Mouse (Mus musculus) embryonic facial prominence, embryonic 12.5 days (tissue): Measurements from ENCODE around the gene Slc27a2. TPM values are rescaled to one million over a fixed set of nuclear protein-coding genes. Genes with fewer than 3 reads are reported as not detected.

ENCODE experiments used
- ATAC-seq: fragments of 200-750 bp; cut with Nextera tagmentation; 2 replicates; pipeline ENCODE4 v1.8.0; 2017; ENCODE audit not compliant: insufficient number of reproducible peaks, insufficient read depth, low FRiP score, low TSS enrichment
- H3K27ac ChIP-seq: fragments of 300-500 bp; sonication (generic); 2 replicates; pipeline ENCODE4 v1.5.1; 2016; ENCODE audit warnings: mild to moderate bottlenecking
- H3K27me3 ChIP-seq: fragments of 300-500 bp; sonication (generic); 2 replicates; pipeline ENCODE4 v1.6.1; 2016; ENCODE audit warnings: mild to moderate bottlenecking, moderate library complexity
- H3K36me3 ChIP-seq: fragments of 300-500 bp; sonication (generic); 2 replicates; pipeline ENCODE4 v1.6.1; 2016; ENCODE audit warnings: mild to moderate bottlenecking
- H3K4me1 ChIP-seq: fragments of 300-500 bp; sonication (generic); 2 replicates; pipeline ENCODE4 v1.6.1; 2016
- H3K4me2 ChIP-seq: fragments of 300-500 bp; sonication (generic); replicated peaks from 2 replicates; pipeline ENCODE4 v1.6.1; 2016; ENCODE audit warnings: mild to moderate bottlenecking, moderate library complexity
- H3K4me3 ChIP-seq: fragments of 300-500 bp; sonication (generic); 2 replicates; pipeline ENCODE4 v1.5.1; 2016; ENCODE audit warnings: mild to moderate bottlenecking
- H3K9ac ChIP-seq: fragments of 300-500 bp; sonication (generic); 2 replicates; pipeline ENCODE4 v1.6.1; 2016; ENCODE audit warnings: mild to moderate bottlenecking, moderate library complexity
- H3K9me3 ChIP-seq: fragments of 300-500 bp; sonication (generic); 2 replicates; pipeline ENCODE4 v1.6.1; 2016; ENCODE audit warnings: mild to moderate bottlenecking, moderate library complexity
- WGBS: fragments of 180-500 bp; shearing (Covaris S2); methylation state at CpG from one replicate; pipeline ENCODE4 v1.1.7; 2016; 5-methylcytosine and 5-hydroxymethylcytosine counted together
- polyA plus RNA-seq: library from polyadenylated mRNA; unstranded; fragments of >200 nt; fragmentation: Nextera tagmentation; extraction: Ambion mirVana; gene quantifications from 2 replicates; pipeline ENCODE4 v1.2.1, GENCODE M21; 2016

Slc27a2 gene
- polyA plus RNA-seq, 1 experiment from 2014 or later: 4.5 TPM

GRCm38 (mm10) chr2:126560094-126560493 lies 7.9 kb downstream of the Slc27a2 start:
- no peaks in the 10 kb centered on the region for H3K36me3 ChIP-seq
- H3K27me3 ChIP-seq: 0 out of 2 replicates have a peak, but pooled peaks cover 5% of the 10 kb centered on the region
- ATAC-seq: no peak
- no peaks in the 10 kb centered on the region for H3K4me1 ChIP-seq
- no peak overlapping the region for H3K27ac ChIP-seq
- H3K9ac ChIP-seq: no peak overlapping the region
- WGBS: 86% methylated on average over 1 of the region's 1 CpGs
- H3K4me2 ChIP-seq: no peak overlapping the region
- no peak overlapping the region for H3K4me3 ChIP-seq
- H3K9me3 ChIP-seq: no peaks in the 10 kb centered on the region

DNA sequence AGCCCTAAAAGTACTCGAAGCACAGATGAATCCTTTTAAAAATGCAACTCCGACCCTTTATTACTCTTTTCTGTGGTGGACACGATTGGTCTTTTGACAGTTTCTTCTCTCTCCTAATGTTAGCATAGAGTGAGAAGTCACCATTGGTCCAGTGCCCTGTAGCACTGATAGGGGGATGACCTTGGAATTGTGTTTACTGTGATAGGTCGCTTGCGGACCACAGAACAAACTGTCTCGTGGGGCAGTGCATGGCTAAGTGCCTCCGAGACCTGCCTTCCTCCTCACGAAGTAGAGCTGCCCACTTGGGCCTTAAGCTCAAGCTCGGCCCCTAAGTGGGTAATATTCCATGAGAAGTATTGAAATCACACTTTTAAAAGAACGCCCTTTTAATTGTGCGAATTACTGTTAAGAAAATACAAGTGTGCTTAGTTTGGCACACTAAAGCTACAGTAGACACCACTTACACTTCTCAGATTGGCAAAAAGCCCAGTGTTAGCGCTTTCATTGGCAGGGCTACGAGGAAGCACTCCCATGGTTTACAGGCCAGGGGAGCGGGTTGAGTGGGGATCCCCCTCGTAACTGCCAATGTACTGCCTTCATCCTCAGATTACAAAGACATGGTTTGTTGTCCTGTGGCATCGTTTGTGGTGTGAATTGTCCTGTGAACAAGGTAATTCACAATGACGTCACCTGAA lies 11.4 kb downstream of the Slc27a2 start:
- Histone ChIP-seq H3K4me1 (no peaks in the 10 kb centered on the region), H3K27ac (no peak overlapping the region), H3K36me3 (no peaks in the 10 kb centered on the region), H3K27me3 (no peaks in the 10 kb centered on the region; the same call in 1 of the 2 replicates), H3K4me2 (no peak overlapping the region), H3K9me3 (no peaks in the 10 kb centered on the region), H3K4me3 (no peak overlapping the region), H3K9ac (no peak overlapping the region)
- ATAC-seq: no peak
- 82% methylated on average over 17 of the region's 17 CpGs for WGBS

DNA sequence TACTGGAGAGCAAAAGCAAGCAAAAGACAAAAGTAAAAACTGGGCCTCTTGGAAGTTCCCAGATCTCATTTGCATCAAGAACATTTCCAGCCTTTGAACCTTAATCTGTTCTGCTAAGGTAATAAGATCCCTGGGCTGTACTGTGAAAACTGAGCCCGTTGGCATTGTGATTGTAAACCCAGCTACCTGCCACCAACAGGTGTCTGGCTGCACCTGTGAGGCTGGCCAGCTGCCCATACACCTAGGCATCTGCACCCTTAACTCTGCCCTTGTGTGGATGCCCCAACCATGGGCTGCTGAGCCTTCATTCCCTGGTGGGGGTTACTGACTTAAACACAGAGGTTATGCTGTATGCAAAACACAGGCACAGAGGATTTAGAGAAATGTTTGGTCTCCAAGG lies 20.0 kb downstream of the Slc27a2 start:
- WGBS: 56% methylated on average over 1 of the region's 1 CpGs
- Histone ChIP-seq H3K36me3 (no peaks in the 10 kb centered on the region), H3K4me2 (no peak overlapping the region), H3K4me3 (no peak overlapping the region), H3K27ac (no peak overlapping the region), H3K4me1 (0 out of 2 replicates have a peak, but pooled peaks cover 5% of the 10 kb centered on the region), H3K27me3 (no peaks in the 10 kb centered on the region; the same call in 1 of the 2 replicates), H3K9me3 (peaks cover 5% of the 10 kb centered on the region), H3K9ac (no peak overlapping the region)
- peak; percentile 52; the same call in 1 of the 2 replicates for ATAC-seq

- H3K4me3 ChIP-seq: no peak overlapping the region
- 74% methylated on average over 4 of the region's 4 CpGs for WGBS
- ATAC-seq: no peak
- H3K4me1 ChIP-seq: 0 out of 2 replicates have a peak, but pooled peaks cover 5% of the 10 kb centered on the region
- no peak overlapping the region for H3K27ac ChIP-seq
- no peaks in the 10 kb centered on the region for H3K36me3 ChIP-seq
- H3K4me2 ChIP-seq: no peak overlapping the region
- H3K9me3 ChIP-seq: peaks cover 5% of the 10 kb centered on the region
- no peak overlapping the region for H3K9ac ChIP-seq
- no peaks in the 10 kb centered on the region for H3K27me3 ChIP-seq
Measured at GRCm38 (mm10) chr2:126572747-126573146, 20.5 kb downstream of the Slc27a2 start.

DNA sequence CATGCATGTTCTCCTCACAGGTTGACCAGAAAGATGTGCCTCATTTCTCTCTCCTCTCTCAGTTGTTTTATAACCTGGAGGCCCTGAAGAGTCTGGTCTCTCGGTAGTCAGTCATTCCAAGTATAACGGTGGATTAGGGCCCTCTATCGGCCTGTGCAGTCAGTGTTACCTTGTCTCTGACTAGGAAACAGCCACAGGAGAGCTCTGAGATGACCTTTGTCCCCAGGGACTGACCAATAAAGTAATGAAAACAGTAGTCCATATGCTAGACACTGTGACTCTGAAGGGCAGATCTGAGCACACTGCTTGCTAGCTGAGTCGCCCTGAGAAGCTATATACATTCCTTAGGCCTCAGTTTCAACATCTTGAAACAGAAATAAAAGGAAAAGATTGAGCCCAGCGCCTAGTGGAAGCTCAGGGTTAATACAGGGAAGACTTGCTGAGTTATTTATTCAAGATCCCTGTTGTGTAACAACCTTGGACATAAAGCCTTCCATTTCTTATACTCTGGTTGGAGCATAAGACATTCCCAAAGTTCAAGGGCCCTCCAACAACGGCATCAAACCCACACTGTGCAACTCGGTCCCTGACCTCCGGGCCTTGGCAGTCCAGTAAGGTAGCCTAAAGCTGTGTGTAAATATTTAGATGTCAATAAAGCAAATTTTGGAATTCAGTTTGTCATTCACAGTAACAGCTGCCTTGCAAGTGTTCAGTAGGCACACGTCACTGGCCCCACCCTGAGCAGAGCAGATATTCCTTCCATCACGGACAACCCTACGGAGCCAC lies 23.4 kb downstream of the Slc27a2 start:
- H3K9ac ChIP-seq: no peak overlapping the region
- ATAC-seq: no peak
- no peak overlapping the region for H3K27ac ChIP-seq
- H3K4me3 ChIP-seq: no peak overlapping the region
- WGBS: 78% methylated on average over 11 of the region's 11 CpGs
- H3K27me3 ChIP-seq: no peaks in the 10 kb centered on the region
- 0 out of 2 replicates have a peak, but pooled peaks cover 5% of the 10 kb centered on the region for H3K4me1 ChIP-seq
- no peaks in the 10 kb centered on the region for H3K36me3 ChIP-seq
- H3K4me2 ChIP-seq: no peak overlapping the region
- peaks cover 4% of the 10 kb centered on the region for H3K9me3 ChIP-seq

- H3K36me3 ChIP-seq: no peaks in the 10 kb centered on the region
- H3K4me1 ChIP-seq: 0 out of 2 replicates have a peak, but pooled peaks cover 2% of the 10 kb centered on the region
- 86% methylated on average over 5 of the region's 5 CpGs for WGBS
- no peaks in the 10 kb centered on the region for H3K27me3 ChIP-seq
- no peaks in the 10 kb centered on the region for H3K9me3 ChIP-seq
- ATAC-seq: no peak
- no peak overlapping the region for H3K4me2 ChIP-seq
- H3K4me3 ChIP-seq: no peak overlapping the region
- H3K9ac ChIP-seq: no peak overlapping the region
- no peak overlapping the region for H3K27ac ChIP-seq
Measured at GRCm38 (mm10) chr2:126577362-126577761, 25.2 kb downstream of the Slc27a2 start.

- Histone ChIP-seq H3K27ac (no peak overlapping the region), H3K4me2 (no peak overlapping the region), H3K36me3 (no peaks in the 10 kb centered on the region), H3K9me3 (no peaks in the 10 kb centered on the region), H3K9ac (no peak overlapping the region), H3K27me3 (no peaks in the 10 kb centered on the region), H3K4me1 (no peaks in the 10 kb centered on the region), H3K4me3 (no peak overlapping the region)
- ATAC-seq: no peak
- 88% methylated on average over 1 of the region's 1 CpGs for WGBS
Measured at GRCm38 (mm10) chr2:126579282-126579681, 27.1 kb downstream of the Slc27a2 start.

DNA sequence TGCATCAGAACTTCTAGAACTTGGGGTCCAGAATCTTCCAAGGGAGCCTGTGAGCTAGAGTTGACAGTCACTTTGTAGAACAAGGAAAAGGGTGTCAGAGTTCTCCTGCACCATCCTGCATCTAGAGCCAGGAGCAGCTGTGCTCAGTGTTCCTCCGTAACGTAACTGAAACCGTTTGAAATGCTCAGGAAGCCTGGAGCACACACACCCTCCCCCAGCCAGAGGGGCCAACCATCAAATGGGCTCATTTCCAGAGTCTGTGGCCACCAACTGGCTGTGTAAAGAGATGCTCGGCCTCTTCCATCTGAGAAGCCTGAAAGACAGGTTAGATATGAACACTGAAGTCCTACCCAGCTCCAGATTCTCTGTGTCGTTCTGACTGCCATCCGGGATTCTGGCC lies 31.8 kb downstream of the Slc27a2 start:
- H3K4me3 ChIP-seq: no peak overlapping the region
- no peak overlapping the region for H3K27ac ChIP-seq
- H3K36me3 ChIP-seq: no peaks in the 10 kb centered on the region
- WGBS: 68% methylated on average over 6 of the region's 6 CpGs
- H3K4me2 ChIP-seq: no peak overlapping the region
- ATAC-seq: no peak
- no peaks in the 10 kb centered on the region for H3K4me1 ChIP-seq
- no peak overlapping the region for H3K9ac ChIP-seq
- no peaks in the 10 kb centered on the region for H3K9me3 ChIP-seq
- H3K27me3 ChIP-seq: no peaks in the 10 kb centered on the region

DNA sequence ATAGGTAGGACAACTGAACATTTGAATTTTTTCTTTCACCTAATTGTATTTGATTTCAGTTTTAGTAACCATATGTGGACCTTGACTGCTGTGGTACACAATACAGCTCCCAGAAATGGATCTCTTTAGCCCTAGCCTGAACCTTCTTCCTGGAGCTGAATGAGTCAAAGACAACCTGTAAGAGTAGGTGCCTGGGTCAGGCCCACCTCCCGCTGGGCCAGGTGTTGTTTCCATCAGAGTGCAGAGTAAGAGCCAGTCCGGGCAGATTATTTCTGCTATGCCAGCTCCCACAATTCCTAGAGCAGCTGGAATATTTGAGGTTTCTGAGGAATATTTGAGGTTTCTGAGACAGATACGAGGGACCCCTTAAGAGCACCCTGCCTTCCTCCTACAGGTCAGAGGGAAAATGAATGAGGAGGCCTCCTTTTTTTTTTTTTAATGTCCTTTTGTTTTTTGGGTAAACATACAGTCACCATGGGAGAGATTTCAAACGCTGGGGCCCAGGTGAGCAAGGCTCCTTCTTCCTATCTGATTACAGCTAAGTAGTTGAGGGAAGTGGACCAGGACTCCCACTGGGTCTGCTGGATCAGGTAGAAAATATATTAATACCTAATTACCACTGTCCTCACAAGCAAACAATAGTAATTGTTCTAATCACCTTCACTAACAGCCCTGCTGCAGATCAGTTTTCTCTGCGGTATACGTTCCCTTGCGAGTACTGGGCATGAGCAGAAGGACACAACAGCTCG lies 32.6 kb downstream of the Slc27a2 start:
- ATAC-seq: no peak
- no peaks in the 10 kb centered on the region for H3K4me1 ChIP-seq
- H3K27ac ChIP-seq: no peak overlapping the region
- no peaks in the 10 kb centered on the region for H3K9me3 ChIP-seq
- H3K4me3 ChIP-seq: no peak overlapping the region
- no peaks in the 10 kb centered on the region for H3K27me3 ChIP-seq
- H3K4me2 ChIP-seq: no peak overlapping the region
- H3K9ac ChIP-seq: no peak overlapping the region
- H3K36me3 ChIP-seq: no peaks in the 10 kb centered on the region
- WGBS: 81% methylated on average over 8 of the region's 8 CpGs

DNA sequence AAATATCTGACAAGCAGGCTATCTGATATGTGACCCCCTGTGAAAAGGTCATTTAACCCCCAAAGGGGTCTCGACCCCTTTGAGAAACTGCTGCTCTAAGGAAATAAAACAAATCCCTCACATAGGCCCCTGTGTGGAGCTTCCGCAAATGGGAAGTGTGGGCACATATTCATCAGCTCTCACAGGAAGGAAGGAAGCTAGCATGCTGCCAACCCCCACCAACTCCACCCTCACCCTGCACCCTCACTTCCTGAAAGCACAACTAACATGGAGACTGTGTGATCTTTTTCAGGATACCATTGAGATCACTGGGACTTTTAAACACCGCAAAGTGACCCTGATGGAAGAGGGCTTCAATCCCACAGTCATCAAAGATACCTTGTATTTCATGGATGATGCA lies 35.3 kb downstream of the Slc27a2 start:
- ATAC-seq: no peak
- H3K9me3 ChIP-seq: no peaks in the 10 kb centered on the region
- no peak overlapping the region for H3K9ac ChIP-seq
- no peaks in the 10 kb centered on the region for H3K27me3 ChIP-seq
- H3K27ac ChIP-seq: no peak overlapping the region
- no peaks in the 10 kb centered on the region for H3K4me1 ChIP-seq
- H3K36me3 ChIP-seq: no peaks in the 10 kb centered on the region
- no peak overlapping the region for H3K4me3 ChIP-seq
- H3K4me2 ChIP-seq: no peak overlapping the region
- 87% methylated on average over 3 of the region's 3 CpGs for WGBS

DNA sequence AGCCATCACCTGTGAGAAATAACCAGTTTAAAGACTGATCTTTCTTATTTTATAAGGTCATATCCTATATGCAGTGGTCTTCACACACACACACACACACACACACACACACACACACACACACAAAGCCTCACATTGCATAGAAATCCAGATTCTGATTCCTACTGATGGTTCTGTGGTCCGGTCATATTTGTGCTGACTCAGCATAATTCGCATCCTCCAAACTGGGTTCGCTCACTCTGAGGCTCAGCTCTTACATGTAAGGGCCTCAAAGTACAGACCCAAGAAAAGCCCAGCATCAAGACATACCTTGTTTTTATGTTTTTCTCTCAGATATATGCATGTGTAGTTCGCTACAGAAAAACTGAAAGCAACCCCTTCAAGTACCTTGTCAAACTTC lies 39.1 kb downstream of the Slc27a2 start:
- H3K27ac ChIP-seq: no peak overlapping the region
- H3K4me1 ChIP-seq: no peaks in the 10 kb centered on the region
- H3K9ac ChIP-seq: no peak overlapping the region
- no peaks in the 10 kb centered on the region for H3K9me3 ChIP-seq
- ATAC-seq: no peak
- 92% methylated on average over 4 of the region's 4 CpGs for WGBS
- H3K4me2 ChIP-seq: no peak overlapping the region
- no peaks in the 10 kb centered on the region for H3K27me3 ChIP-seq
- H3K4me3 ChIP-seq: no peak overlapping the region
- H3K36me3 ChIP-seq: no peaks in the 10 kb centered on the region
